Mouse (Mus musculus): ENCODE results near the gene Tmem218.

DNA sequence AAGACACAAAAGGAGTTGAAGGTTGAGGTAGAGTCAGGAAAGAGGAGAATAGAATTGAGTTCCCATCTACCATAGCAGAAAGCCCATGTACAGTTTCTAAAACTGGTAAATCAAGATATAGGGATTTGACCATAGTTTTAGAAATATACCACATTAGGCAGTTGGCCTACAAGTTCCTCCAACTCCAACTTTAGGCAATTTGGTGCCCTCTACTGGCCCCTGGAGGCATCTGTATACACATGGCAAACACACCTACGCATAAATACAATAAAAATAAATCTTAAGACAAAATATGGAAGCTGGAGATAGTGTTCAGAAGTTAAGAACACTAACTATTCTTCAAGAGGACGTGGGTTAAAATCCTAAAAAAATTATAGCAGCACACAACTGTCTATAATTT, 41.1 kb upstream of the Tmem218 start:
- TF ChIP-seq UBTF (IDR thresholded peaks at IDR 0.05; ENCODE audit: borderline replicate concordance, insufficient read depth, low read depth, low read length) (no peak), MAFK (IDR thresholded peaks at IDR 0.05; ENCODE audit: borderline replicate concordance, low read depth, low read length) (no peak), POLR2A (IDR thresholded peaks at IDR 0.05; ENCODE audit: control insufficient read depth in 1 of 2, insufficient read depth in 1 of 2, low read depth in 1 of 2, low read length in 2 of 2, poor library complexity in 1 of 2) (no peak), EP300 (IDR thresholded peaks at IDR 0.05; ENCODE audit: low read depth in 1 of 2, low read length in 2 of 2) (no peak), JUND (IDR thresholded peaks at IDR 0.05; ENCODE audit: low read depth, low read length) (no peak), KAT2A (conservative IDR thresholded peaks at IDR 0.05; ENCODE audit: low read depth, low read length) (no peak), MAZ (IDR thresholded peaks at IDR 0.05; ENCODE audit: low read depth, low read length) (no peak), E2F4 (IDR thresholded peaks at IDR 0.05; ENCODE audit: borderline replicate concordance, low read depth, low read length) (no peak), CTCF (IDR thresholded peaks at IDR 0.05 in 2 of 3, conservative IDR thresholded peaks at IDR 0.05 in 1 of 3; ENCODE audit: control insufficient read depth in 1 of 3, insufficient read depth in 1 of 3, low read depth in 2 of 3, low read length in 3 of 3, poor library complexity in 1 of 3, severe bottlenecking in 1 of 3) (peak; percentile 35 to 54 (median 53)), NELFE (IDR thresholded peaks at IDR 0.05; ENCODE audit: low read depth, low read length) (no peak), POLR2AphosphoS5 (IDR thresholded peaks at IDR 0.05; ENCODE audit: borderline replicate concordance, low read depth, low read length) (no peak), NRF1 (IDR thresholded peaks at IDR 0.05; ENCODE audit: insufficient read depth, low read depth, low read length, poor library complexity, severe bottlenecking) (no peak)
